34 mouse cellular contexts compared by ENCODE assay signal in the genomic region with DNA sequence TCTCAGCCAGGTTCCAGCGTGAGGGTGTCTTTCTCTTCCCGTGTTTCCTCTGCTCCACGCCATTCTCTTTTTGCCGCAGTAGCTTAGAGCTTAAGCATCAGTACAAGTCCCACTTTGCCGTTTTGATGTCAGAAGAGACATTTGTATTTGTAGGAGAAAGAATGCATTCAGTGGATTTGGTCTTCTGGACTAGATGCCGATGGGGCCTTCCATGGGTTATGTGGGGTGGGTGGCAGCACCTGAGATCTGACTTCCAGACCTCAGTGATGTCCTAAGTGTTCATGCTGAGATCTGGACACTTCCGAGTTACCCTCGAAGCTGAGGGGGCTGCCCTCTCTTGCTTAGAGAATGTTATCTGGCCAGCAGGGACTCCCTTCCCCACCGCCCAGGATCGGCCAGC.
"Had no signal": no experiment of that assay in that cellular context is flagged by ENCODE, and none has a peak within 500 bp of the region (broad histone marks: within the 10 kb centered on the region; RNA-seq: fewer than 3 reads in every experiment).

No protein-coding gene starts in this region.

- H3K27me3 ChIP-seq: heart, embryonic 13.5 days; heart, embryonic 15.5 days; hindbrain, embryonic 12.5 days; hindbrain, embryonic 13.5 days; hindbrain, embryonic 15.5 days; intestine, embryonic 15.5 days; kidney, embryonic 15.5 days had no signal

- ATAC-seq: hindbrain, embryonic 16.5 days; hindbrain, postnatal 0 days; inflammation-experienced regulatory T-cells, adult 6 months; intestine, embryonic 15.5 days; intestine, embryonic 16.5 days; intestine, postnatal 0 days had no signal

- H3K9ac ChIP-seq: heart, embryonic 13.5 days; heart, embryonic 15.5 days; hindbrain, embryonic 12.5 days; hindbrain, embryonic 13.5 days; hindbrain, embryonic 14.5 days; hindbrain, embryonic 15.5 days; intestine, embryonic 15.5 days; kidney, embryonic 15.5 days had no signal

- H3K4me3 ChIP-seq: heart, embryonic 13.5 days; heart, embryonic 15.5 days; hindbrain, embryonic 10.5 days; hindbrain, embryonic 12.5 days; hindbrain, embryonic 13.5 days; hindbrain, embryonic 15.5 days; intestine, embryonic 15.5 days; kidney, embryonic 15.5 days; layer of hippocampus, adult 2 months; left cerebral cortex, adult 2 months had no signal

- H3K27ac ChIP-seq: heart, embryonic 13.5 days; heart, embryonic 15.5 days; hindbrain, embryonic 10.5 days; hindbrain, embryonic 12.5 days; hindbrain, embryonic 13.5 days; hindbrain, embryonic 14.5 days; hindbrain, embryonic 15.5 days; hindbrain, postnatal 0 days; intestine, embryonic 15.5 days; kidney, embryonic 15.5 days; kidney, postnatal 0 days; layer of hippocampus, adult 2 months; left cerebral cortex, adult 2 months had no signal

- DNase-seq: heart, postnatal 10 days; heart, postnatal 14 days; heart, postnatal 36 days; heart, postnatal 4 days; kidney, adult 11 months; kidney, adult 18-20 months; kidney, adult 2 months; kidney, adult 8-10 months; kidney, adult 9 months; kidney, postnatal 10 days; kidney, postnatal 14 days; kidney, postnatal 25 days; kidney, postnatal 36 days; kidney, postnatal 4 days; layer of hippocampus, adult 9-11 months; layer of hippocampus, postnatal 36 days had no signal

- H3K9me3 ChIP-seq: heart, embryonic 15.5 days; hindbrain, embryonic 10.5 days; hindbrain, embryonic 12.5 days; hindbrain, embryonic 13.5 days; hindbrain, embryonic 15.5 days; intestine, embryonic 15.5 days; kidney, embryonic 15.5 days had no signal

- H3K4me1 ChIP-seq: hindbrain, embryonic 10.5 days; hindbrain, embryonic 12.5 days; hindbrain, embryonic 13.5 days; hindbrain, embryonic 15.5 days; intestine, embryonic 15.5 days; kidney, embryonic 15.5 days had no signal

- H3K4me2 ChIP-seq: heart, embryonic 11.5 days; heart, embryonic 13.5 days; heart, embryonic 15.5 days; hindbrain, embryonic 12.5 days; hindbrain, embryonic 13.5 days; hindbrain, embryonic 14.5 days; hindbrain, embryonic 15.5 days; intestine, embryonic 15.5 days; kidney, embryonic 15.5 days had no signal
